Mouse (Mus musculus): ENCODE measurements around the gene C1qtnf6.
A peak's percentile ranks its signal among the peaks of the same experiment; 100 is the strongest.

Gene C1qtnf6

DNA sequence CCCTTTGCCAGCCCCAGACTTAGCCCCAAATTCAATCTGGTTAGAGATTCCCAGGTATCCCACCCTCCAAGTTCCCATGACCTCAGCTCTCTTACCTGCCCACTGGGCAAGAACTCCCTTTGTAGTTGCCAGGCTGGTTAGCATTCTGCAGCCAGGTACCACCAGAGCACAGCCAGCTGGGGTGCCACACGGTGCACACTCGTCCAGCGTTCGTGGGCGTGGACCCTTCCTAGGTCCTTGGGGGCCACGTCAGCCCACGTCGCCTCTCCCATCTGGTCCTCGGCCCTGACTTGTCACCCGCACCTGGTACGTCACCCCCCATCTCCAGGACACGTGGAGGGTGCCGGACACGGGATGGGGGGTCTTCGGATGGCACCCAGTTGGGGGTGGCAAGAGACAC lies 12.8 kb upstream of the C1qtnf6 start:
- no peak for DNase-seq

GRCm38 (mm10) chr15:78542767-78543303 lies 11.6 kb upstream of the C1qtnf6 start:
- no peak for DNase-seq

GRCm38 (mm10) chr15:78542098-78542766 lies 11.0 kb upstream of the C1qtnf6 start:
- no peak for DNase-seq

DNA sequence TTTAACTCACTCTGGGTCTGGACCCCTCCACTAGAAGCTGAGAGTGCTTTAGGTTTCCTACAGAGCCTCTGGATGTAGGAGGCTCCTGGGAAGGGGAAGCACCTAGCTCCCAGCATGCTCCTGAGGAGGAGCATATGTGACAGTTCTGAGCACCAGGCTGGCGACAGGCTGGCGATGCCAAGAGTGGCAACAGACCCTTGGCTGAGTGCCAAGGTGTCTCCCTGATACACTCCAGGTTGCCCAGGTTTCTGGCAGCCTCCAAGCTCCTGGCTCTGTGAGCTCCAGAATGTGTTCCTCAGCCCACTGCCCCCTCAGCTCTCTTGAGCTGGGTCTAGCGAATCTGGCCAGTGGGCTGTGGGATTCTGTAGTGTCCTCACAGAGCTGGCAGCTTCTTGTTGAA lies 10.4 kb upstream of the C1qtnf6 start:
- no peak for DNase-seq

- DNase-seq, result no peak
Measured at GRCm38 (mm10) chr15:78541036-78541435, 9.8 kb upstream of the C1qtnf6 start.

DNA sequence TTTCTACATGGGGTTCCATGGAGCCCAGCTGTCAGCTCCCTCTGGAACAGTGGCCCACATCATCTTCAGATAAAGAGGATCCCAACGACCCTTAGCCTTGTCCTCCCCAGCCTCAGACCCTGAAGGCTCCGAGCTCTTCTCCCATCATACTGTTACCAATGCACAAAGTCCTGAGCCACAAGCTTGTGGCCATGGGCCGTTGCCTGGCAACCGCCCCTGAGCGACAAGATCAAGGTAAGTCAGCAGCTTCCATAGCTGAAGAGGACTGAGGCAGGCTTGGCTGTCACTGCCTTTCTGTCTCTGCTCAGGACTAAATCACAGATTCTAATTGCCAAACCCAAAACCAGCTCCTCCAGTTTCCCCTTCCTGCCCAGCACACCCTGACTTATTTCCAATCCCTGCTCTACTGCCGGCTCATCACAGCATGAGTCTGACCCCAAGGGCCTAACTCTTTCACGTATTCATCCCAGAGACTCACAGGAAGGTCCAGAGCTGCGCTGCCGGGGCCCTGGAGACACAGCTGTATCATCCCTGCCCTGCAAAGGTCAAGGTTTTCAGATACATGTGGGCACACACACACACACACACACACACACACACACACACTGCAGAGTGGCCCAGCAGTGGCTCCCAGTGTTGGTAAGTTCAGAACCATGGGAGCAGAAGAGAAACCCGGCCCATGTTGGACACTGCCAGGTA lies 4.7 kb upstream of the C1qtnf6 start:
- DNase-seq, result no peak

- DNase-seq, result no peak
Measured at GRCm38 (mm10) chr15:78533346-78533835, 2.2 kb upstream of the C1qtnf6 start.

- DNase-seq, result peak; percentile 43
Measured at GRCm38 (mm10) chr15:78532566-78533345, 1.5 kb upstream of the C1qtnf6 start.

DNA sequence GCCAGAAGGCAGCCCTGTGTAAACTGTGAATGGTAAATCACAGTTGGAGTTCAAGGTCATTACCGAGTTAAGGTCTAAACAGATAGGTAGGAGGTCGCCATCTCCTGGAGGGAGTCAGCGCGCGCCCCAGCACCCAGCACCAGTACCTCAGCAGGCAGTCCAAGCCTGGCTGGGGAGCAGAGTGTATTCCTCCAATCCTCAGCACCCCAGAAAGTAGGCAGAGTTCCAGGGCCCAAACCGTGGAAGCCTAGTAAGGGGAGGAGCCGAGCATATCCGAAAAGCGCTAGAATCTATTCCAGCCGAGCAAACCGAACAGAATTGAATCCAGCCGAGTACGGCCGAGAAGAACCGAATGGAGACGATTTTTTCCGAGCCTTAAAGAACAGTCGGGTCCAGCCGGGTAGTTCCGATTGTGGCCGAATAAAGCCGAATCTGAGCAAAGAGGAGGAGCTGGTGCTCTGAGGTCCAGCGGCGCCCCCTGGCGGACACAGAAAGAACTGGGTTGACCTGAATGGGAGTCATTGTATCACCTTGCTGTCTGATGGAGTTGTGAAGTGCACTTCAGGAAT lies 769 bp upstream of the C1qtnf6 start:
- DNase-seq, result peak; percentile 98

DNA sequence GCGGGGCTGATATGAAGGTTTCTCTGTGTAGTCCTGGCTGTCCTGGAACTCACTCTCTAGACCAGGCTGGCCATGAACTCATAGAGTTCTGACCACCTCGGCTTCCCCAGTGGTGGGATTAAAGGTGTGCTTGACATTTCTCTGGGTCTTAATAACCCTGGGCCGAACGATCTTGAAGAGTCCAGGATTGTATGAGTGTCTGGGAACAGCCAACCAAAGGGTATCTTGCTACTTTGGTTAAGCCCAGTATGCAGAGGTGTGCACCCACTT lies 170 bp upstream of the C1qtnf6 start:
- peak; percentile 27 for DNase-seq

DNA sequence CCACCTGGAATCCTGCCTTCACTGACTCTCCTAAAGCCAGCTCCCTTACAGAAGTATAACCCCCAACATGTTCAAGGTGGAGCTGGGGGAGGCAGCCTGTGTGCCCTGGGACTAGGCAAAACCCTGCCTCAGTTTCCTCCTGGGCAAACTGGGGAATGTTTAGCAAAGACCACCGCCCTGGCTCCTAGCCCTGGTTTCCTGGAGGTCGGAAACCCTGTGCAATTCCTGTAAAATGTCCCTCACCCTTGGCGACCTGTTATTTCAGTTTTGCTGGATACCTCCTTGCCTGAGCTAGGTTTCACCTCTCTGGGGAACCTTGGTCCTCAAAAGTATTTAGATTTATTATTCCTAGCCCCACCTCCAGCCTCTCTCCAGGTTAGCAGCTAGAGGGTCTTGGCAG lies 1.1 kb downstream of the C1qtnf6 start:
- no peak for DNase-seq

DNA sequence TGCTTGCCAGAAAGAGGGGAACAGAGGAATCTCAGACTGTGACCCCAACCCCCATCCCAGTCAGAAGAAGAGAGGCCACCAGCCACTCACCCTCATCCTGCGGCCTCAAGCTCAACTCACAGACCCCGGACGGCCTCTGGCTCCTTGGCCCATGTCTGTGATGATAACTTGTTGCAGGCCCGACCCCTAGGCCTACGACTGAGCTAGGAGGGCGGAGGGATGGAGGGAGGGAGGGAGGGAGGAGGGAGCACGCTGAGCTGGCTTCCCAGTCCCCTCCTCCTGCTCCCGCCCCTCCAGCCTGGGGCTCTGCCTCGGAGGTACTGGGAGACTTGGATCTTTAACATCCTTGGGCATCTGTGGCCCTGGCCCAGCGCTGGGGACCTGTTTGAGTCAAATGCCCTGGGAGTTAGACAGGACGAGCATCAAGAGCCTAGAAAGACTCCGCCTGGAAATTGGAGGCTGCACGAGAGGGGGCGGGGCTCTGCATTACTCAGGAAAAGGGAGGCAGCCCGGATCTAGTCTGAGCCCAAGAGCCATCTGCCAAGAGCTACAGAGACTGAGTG lies 1.7 kb downstream of the C1qtnf6 start:
- DNase-seq, result peak; percentile 87

DNA sequence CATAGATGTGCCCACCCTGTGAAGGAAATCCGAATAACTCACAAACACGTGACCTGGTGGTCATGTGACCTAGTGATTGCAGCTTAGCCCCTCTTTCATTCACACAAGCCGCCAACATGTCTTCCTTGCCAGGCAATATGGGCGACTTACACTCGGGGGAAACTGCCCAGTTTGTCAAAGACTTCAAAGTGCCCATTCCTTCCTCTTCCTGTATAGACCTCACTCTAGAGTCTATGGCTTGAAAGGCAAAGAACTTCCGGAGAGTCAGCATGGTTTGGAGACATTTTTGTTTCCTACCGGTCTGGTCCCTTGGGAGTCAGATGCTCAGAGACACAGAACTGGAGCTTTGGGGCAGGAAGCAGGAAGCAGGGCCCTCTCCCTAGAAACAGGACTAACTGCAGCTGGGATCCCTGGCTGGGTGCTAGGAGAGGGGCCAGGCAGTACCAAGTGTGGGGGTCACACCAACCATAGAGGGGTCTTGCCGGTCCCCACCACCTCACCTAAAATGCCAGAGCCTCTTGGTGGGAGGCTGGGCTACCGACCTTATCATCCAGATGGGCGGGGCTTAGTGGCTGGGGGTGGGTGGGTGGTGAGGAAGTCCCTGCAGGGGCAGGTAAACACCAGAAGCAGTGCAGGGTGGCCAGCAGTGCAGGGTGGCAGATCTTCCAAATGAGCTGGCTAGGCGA lies 2.3 kb downstream of the C1qtnf6 start:
- peak; percentile 64 for DNase-seq

- peak; percentile 58 for DNase-seq
Measured at GRCm38 (mm10) chr15:78527973-78528372, 3.2 kb downstream of the C1qtnf6 start.

DNA sequence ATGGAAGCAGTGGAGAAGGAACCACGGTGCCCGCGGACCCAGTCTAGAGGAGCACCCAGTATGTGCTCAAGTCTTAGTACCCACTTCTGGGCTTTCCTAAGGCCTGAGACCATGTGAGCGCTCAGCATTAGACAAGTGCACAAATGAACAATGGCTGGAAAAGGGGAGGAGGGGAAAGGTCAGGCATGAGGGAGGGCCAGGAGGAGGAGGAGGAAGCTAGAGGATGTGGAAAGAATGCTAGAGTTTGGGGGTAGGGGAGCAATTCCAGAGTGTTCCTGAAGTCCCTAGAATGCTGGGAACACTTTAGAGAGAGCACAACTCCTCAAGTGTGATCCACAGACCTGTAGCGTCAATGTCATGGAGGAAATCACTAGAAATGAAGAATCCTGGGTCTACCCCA lies 7.1 kb downstream of the C1qtnf6 start:
- no peak for DNase-seq

DNA sequence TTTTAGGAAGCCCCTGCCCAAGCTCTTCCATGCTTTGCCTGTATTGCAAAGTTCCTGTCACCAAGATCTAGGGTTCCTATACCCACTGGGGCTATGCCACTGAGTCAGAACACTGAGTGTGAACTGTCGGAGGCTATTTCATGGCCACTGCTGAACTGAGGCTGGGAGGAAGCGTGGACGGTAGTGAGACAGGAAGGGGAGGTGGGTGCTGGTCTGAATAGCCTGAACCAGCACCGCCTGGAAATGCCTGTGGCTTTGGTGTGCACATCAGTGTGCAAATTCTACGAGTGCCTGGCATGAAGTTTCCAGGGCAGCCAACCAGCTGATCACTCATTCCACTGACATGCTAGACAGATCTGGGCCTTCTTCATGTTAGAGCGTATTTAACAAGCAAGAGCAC lies 9.3 kb downstream of the C1qtnf6 start:
- no peak for DNase-seq

DNA sequence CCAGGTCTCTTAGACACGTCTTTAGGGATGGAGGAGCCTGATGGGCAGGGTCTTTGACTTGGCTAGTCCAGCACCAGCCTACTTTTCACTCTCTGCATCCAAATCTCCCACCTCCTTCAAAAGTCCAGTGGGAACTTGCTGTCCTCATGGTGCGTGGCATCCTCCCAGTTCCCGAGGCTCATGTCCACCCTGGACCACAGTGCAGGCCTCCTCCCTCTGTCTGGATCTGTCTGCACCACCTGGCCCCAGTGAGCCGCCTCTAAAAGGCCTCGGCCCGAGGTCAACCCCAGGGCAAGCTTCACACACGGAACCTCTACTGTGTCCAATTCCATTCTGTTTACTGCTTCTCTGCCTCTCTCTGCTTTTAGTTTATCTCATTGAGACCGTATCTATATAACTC lies 9.9 kb downstream of the C1qtnf6 start:
- no peak for DNase-seq

GRCm38 (mm10) chr15:78520112-78520715 lies 11.0 kb downstream of the C1qtnf6 start:
- peak; percentile 56 for DNase-seq

GRCm38 (mm10) chr15:78518221-78518620 lies 13.0 kb downstream of the C1qtnf6 start:
- peak; percentile 29 for DNase-seq

DNA sequence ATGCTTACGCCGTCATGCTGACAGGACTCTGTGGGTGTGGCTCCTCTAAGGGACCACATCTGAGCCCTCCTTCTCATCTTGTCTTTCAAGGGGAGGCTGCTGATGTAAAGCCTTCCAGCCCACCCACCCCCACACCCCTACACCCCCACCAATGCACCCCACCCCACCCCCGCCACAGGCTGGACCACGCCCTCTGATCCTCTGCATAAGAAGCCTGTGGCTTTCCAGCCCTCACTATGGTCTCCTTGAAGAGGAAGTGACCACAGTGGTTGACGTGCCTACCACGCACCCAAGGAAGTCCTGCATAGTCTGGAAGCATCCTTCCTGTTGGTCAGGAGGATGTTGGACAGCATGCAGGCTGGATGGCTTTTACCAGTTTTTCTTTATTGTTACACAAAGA lies 15.5 kb downstream of the C1qtnf6 start:
- peak; percentile 17 for DNase-seq

DNA sequence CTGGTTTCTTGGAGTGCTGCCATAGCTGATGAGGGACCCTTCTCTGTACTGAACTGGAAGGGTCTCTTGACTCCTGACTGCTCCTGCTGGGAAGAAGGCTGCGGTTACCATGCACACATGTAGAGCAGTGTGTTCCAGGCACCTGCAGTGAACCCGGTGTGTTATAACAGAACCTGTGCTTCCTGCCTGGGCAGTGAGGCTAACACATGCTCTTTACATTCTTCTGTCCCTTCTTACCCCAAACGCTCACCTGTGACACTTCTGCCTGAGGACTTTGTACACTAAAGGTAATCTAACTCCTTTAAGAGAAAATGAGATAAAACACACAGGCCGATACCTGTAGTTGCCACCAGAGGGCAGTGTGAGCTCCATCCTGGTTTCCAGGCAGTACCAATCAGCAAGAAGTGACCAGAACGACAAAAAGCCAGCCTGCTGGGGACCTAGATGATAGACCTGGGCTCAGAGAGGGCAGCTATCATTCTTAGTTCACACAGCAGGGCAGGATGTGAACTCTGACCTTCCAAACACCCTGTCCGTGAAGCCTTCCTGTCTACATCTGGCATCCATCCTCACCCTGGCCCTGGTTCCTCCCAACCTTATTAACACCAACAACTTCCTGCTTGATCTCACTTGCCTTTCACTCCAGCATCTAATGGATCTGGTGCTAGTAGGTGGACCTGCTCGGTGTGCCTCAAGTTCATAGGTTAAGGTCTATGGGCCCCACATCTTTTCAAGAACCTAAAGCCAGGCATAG lies 16.6 kb downstream of the C1qtnf6 start:
- peak; percentile 86 for DNase-seq
